Mouse (Mus musculus): ENCODE measurements at regions not wholly inside any gene's neighbourhood (a gene's known extent, or its start where the extent isn't known, plus 50 kb on each side); places are given as distances from the start of the nearest gene placed in this dataset.
"Not testable (repeated sequence)": the region's sequence is repeated elsewhere in the genome, so short reads cannot be mapped to it uniquely, and the experiment has no call there.

DNA sequence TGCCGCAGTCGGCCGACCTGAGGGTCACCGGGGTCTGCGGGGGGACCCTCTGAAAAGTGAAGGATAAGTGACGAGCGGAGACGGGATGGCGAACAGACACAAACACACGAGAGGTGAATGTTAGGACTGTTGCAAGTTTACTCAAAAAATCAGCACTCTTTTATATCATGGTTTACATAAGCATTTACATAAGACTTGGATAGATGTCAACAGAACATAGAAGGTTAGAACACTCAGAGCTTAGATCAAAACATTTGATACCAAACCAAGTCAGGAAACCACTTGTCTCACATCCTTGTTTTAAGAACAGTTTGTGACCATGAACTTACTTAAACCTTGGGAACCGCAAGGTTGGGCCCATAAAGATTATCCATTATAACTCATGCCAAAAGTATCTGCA, 1033.6 kb upstream of the Sel1l start:
- DNase-seq = not testable (repeated sequence)

DNA sequence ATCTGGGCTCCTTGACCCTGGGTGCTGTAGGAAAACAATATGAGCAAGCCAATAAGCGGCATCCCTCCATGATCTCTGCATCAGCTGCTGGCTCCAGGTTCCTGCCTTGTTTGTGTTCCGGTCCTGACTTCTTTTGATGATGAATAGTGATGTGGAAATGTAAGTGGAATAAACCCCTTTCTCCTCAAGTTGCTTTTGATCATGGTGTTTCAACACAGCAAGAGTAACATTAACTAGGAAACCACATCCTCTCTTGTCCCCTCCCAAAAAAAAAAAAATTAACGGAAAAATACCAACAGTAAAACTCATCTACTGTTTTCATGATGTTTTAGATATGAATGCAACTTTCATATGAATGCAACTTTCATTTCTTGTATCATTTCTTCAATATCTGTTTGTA, 1024.6 kb upstream of the Sel1l start:
- no peak for DNase-seq

DNA sequence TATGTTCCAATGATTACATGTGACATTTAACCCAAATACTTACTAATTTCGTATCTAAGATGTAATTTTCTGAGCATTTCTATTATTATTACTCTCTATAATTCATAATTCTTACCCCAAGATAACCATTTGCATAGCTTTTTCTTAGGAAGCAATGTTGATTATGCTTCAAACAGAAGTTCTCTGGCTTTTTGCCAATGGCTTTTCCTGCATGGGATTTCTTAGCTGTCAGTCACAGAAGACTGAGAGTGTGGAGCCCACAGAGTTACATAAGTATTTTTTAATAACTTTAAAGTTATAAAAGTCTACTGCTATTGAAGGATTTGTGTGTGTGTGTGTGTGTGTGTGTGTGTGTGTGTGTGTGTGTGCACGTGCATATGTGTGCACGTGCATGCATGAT, 1020.4 kb upstream of the Sel1l start:
- no peak for DNase-seq

DNA sequence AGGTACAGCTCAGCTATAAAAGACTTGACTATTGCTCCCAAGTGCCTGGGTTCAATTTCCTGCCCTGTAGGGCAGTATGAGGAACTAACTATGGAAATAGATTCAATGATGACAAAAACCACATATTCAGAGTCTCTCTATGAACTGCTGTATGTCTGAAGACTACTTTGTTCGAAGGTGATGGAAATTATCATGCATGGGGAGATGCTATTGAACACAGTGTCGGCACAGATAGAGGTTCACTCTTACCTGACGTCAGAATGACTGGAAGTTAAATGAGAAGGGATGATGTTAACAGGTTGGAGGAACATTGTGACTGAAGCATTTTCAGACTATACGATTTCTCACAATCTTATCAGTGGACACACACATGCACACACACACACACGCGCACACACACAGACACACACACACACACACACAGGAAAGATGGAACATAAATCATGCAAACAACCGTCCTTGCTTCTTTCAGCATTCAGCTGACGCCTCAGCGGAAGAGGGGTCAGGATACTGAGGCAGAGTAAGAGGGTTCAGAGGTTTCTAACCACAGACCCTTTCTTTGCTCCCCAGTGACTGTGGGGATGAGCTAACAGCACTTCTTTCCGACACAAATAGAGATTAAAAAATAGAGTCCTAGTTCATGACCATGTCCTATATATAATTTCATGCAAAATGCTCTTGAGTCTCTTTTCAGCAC, 974.3 kb upstream of the Sel1l start:
- DNase-seq = no peak

DNA sequence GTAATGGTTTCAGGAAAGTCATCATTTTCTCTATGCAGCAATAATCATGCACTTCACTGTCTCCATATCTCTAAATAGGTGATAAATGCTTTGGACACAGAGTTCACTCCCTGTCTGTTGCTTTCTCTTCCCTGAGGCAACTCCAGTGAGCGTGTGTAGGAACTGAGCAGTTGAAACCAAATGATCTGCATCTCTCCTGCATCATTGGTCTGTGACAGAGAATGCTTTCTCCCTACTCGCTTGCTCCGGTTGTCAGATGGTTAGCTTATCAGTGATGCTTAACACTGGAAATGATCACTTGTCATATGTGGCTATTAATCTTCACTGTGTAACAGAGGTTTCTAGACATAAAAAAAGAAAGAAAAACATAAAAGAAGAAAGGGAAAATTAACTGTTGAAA, 969.7 kb upstream of the Sel1l start:
- DNase-seq = no peak

DNA sequence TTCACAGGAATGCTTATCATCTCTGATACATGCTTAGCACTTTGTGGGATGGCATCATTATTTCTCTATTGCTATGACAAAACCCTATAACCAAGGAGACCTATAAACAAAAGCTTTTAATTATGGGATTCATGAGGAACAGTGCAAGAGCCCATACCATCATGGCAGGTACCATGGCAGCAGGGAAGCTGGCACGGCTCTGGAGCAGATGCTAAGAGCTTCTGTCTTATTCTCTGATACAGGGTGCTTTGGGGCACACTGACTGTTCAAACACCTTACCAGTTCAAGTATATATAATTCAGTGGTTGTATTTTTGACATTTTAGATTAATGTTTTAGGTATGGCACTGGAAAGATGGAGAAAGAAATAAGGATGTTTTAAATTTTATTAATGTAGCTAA, 952.2 kb upstream of the Sel1l start:
- DNase-seq = no peak

DNA sequence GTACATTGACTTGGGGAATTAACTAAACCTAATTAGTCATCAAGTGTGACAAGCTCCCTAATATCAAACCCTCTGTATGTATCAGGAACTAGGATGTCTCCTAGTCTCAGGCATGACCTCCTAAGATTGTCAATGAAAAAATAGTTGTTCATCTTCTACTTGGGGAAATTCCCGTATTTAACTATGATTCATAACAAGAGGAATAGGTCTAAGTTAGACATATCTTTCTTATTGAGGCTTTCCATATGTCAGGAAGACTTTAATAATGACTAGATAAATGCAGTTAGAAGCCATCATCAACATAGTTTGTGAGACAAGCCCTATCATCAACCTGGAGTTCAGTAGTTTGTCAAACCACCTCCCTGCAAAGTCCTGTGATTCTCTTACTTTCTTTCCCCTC, 934.4 kb upstream of the Sel1l start:
- no peak for DNase-seq

DNA sequence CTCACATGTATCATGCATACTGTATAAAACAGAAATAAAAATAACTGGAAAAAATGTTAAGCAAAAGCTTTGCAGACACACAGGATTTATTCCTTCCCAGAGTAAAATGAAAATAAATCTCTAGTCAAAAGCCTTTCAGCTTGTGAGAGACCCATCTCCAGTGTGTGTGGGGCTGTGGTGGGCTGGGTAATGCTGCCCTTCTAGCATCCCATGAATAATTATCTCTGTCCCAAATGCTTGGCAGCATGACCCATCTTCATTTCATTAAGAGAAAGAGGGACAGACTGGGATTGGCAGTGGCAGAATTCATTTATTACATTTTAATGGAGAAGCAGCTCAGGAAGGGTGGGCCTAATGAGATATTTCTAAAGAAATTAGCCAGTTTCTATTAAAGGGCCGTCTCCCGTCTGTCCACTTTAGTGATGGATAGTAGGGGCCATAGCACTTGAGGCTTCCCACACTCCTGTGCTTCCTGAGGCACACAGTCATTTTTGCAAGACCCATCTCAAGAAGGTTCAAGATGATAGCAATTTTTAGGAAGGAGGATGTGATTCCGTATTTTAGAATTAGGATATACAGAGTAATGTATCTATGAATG, 930.8 kb upstream of the Sel1l start:
- no peak for DNase-seq

DNA sequence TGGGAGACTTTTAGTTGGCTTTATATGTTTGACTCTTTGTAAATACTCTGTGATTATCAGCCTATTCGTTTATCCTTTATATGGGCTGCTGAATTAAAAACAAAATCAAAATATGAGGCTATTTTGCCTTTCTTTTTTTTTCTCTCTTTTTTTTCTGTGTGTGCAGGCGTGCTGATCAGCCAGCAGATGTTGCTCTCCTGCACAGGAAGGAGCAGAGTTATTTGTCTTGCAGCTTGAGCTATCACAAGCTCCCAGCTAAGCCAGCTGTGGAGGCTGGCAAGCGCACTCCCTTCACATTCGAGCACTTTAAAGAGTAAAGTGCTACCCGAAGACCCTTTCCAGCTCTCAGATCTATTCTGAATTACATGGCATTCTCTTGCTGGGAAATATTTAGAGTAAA, 926.7 kb upstream of the Sel1l start:
- no peak for DNase-seq

DNA sequence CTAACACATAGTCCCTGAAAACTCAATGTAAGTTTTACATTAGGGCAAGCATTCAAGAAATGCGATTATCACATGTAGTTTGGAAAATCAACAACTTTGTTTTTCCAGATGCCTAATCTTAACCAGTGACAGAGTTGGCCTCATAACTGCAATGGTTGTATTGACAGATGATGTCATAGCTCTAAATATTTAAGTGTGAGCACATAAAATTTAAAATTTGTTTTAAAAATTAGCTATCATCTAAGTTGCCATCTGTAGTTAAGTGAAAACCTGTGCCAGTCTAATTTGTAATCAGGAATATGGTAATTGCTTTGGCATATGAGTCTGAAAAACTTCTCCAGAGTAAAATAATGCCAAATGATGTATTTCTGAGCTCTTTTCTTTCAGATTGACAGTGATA, 899.6 kb upstream of the Sel1l start:
- DNase-seq = no peak

DNA sequence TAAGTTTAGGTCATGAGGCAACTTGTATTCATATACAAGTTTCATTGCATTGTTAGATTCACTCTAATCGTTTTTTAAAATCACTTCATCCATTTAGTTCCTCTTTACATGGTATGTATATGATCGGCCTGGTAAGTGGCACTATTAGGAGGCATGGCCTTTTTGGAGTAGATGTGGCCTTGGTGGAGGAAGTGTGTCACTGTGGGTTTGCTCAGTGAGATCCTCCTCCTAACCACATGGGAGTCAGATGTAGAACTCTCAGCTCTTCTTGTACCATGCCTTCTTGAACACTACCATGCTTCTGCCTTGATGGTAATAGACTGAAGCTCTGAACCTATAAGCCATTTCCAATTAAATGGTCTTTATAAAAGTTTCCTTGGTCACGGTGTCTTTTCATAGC, 891.9 kb upstream of the Sel1l start:
- DNase-seq = no peak

DNA sequence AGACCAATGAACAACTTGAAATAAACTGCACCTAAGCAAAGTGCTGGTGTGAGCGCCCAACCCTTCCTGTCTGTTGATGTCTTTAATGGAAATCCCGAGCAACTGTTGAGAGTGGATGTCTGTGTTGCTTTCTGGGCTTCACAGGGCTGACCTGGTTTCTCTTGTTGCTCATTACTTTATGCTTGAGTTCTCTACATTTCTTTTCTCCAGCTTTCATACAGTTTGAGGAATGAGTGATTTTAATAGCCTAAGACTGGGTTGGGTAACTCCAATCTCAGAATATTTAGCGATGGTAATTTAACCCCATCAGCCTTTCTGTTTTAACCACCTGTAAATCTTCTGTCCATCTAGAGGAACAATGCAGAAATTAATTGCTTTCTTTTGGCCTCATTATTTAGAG, 890.2 kb upstream of the Sel1l start:
- no peak for DNase-seq

DNA sequence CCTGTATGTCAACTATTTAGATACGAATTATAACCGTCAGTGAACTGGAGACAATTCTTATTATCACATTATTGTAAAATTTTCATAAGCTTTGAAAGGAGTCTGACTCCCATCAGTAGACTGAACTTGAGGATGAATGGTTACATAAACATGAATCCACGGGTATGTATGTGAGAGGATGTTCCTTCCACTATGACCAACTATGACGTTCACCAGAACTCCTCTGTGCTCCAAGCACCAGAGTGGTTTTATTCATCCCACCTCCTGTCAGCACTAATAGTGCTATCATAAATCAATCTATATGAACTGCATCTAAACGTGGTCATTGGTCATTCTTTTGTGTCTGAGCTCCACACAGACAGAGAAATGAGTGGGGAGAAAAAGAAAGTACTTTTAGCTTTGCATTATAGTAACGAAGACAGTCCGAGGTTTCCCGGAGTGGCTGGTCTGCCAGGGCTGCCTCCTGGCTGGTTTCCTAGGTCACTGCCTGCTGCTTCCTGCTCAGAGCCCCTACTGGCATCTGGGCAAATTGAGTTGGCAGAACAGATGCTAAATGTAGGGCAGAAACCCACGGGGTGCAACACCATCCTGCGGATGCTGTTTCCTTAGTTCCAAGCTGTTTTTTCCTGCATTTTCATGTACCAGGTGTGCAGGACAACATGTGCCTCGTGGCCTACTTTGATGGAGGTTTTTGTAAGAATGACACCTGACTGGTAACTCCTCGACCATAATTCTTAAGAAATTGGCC, 888.8 kb upstream of the Sel1l start:
- DNase-seq = peak; percentile 4

DNA sequence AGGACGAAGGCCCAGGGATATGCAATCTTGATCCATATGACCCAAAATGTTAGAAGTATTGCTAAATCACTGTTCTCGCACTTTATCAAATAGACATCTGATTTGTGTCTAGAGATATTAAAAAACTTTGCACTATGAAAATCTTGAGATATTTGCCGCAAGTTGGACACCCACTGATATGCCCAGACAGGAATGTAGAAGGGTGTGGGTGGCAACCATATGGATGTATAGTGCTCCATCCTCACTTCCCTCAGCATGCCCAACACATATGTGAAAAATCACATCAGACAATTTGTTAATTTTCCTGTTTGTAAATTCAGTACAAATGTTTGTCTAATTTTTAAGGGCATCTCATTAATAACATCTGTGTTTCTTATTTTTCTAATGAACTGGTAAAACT, 874.1 kb upstream of the Sel1l start:
- DNase-seq = no peak

DNA sequence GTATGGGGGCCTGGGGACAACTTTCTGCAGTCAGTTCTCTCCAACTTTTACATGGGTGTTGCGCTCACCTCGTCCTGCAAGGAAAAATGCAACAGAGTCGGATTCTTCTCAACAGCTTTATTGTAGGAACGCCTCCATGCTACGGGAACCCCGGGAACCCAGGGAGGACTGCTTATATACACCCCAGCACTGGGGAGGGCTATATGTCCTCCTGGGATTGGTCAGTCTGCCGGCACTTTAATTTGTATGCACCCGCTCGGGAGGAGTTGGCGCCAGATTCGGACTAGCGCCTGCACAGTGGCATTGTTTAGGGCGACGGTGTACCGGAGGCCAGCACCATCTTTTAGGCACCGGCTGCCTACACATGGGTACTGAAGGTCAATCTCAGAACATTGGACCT, 864.5 kb upstream of the Sel1l start:
- no peak for DNase-seq

DNA sequence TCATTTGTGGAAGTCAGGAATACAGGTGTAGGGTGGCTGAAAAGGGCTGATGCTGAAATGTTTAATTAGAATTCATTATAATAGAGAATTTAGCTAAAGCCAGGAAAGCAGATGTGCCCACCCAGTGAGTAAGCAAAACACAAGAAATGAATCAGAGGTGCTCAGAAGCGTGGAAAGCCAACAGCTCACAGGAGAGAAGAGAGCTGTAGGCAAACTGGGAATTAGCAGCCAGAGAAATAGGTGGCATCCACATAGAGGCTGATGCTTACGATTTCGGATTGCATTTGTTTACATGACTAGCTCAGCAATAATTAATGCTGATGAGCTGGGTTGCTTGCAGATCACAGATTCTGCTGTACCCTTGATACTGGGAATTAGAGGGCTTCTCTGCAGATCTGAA, 859.5 kb upstream of the Sel1l start:
- no peak for DNase-seq

DNA sequence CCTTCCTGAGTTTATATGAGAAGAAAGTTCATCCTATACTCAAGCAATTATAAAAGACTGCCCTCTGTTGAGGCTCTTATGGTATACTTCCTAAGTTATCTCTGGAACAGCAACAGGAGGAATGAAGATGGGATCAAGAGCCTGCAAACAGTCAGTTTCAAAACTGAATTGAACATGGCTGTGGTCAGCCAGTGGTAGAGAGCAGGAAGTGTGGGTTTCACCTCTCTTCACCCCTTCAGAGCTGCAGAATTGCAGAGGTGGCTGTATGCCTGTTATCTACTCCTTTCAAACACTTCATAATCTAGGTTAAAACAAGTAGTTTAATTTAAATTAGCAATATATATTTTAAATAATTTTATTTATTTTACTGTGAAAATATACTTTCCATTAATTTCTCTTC, 854.8 kb upstream of the Sel1l start:
- no peak for DNase-seq

DNA sequence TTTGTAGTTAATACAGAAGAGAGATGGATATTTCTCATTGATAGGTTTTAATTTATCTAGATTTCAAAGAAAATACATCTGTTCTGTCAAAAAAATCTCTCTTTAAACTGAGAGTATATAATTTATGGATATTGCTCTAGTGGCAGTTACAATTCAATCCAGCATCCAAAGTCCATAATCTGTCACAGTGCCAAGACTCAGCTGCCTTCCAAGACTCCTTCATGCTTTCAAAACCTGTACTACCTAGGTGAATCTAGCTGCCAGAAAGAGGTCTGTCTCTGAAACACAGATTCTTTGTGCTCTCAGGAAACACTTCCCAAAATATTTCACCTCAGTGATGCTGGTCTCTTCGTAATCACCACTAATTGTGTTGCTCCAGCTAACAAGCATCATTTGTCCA, 844.0 kb upstream of the Sel1l start:
- DNase-seq = no peak

DNA sequence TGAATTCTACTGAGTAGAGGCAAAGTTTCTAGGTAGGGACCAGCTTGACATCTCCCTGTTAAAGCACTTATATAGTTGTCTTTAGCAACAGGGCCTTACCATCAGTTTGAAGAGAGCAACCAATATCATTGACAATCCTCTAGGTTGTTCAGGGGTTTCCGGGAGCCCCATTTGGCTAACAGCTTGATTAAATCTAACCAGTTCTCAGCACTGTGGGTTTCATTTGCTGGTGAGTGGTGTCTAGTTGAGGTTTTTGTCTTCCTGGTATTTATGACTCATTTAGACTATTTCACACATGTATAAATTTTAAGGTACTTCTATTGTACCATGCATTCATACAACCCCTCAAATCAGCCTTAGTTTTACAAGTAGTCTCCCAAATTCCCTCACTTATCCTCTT, 823.4 kb upstream of the Sel1l start:
- no peak for DNase-seq

DNA sequence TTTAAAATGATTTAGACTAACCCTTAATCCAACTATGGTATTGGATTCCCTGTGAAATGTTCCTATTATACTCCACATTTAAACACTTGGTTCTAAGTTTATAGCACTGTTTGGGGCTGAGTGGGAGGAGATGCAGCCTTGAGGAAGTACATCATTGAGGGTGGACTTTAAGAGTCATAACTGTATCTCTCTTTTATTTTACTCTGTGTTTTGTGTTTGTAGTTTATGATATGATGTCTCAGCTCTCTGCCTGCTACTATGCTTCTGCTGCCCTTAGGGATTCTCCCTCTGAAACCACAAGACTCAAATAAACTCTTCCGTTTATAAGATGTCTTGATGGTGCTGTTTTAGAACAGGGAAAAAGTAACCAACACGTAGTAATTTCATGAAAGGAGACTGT, 797.7 kb upstream of the Sel1l start:
- no peak for DNase-seq

DNA sequence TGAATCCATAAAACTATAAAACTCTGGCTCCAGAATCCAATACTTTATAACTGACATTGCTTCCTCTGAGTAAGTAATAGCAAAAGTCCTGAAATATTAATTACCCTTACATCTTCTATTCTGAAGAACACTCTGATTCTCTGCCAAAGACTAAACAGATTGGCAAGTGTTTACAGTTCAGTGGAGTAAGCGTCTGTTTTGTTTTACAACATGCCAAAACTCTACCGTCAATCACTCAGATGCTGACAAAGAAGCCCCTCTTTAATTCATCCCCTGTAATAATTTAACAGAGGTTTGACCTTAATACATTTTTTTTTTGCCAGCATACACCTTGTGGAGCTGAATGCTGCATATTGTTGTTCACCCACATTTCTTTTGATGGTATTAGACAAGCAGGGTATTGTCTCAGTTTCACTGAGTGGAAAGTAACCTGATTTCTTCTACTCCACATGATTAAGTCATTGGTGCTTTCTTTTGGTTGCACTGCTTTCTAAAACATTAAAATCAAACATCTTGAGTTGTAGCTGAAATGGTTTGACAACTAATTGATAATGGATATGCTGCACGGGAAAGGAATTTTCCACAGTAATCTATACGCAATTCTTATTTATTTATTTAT, 796.2 kb upstream of the Sel1l start:
- DNase-seq = no peak

DNA sequence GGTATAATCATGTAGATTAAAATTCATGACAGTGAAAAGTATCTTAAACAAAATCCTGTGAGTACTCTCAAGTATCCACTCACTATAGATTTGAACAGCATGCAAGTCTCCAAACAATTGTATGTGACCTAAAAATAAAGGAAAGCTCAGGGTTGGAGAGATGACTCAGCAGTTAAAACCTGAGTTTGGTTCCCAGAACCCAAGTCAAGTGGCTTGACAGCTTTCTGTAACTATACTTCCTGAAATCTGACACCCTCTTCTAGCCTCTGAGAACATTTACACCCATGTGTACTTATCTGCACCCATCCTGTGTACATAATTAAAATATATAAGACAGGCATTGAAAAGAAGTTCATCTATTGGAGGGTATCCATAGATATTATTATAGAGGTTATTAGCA, 770.2 kb upstream of the Sel1l start:
- DNase-seq = no peak

DNA sequence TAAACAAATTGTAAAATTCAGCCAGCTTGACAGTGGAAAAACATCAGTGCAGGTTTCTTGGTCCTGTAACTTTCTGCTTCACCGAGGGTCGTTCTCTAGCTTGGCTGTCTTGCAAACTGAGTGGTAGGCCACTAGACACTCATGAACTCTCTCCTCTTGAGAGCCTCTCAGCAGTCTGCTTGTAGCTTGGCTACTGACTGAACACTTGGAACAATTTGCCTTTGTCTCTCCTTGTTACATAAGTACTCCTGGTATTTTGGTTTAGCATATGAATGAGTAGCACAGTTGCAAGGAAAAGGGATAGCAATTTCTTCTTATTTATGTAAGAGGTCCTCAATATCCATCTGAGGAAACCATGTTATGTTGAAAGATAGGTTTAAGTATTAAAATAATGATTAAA, 769.6 kb upstream of the Sel1l start:
- no peak for DNase-seq

DNA sequence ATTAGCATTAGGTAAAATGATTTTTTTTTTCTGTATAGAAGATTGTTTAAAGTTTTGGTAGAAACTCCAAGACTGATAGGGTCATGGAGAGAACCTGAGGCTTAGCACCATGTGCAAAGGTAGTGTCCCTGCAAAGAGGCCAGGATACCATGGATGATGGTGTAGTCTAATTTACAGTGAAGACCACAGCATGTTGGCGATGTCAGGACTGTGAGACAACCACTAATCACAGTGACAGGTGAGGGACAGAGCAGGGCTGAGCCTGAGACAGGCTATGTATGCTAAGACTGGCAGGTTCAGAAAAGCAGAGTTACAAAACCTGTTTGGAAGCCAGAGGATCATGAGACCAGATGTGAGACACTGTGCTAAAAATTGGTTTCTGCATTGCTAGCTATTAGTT, 752.7 kb upstream of the Sel1l start:
- DNase-seq = no peak

All from right cerebral cortex, postnatal 4 days (tissue).